Mouse (Mus musculus) cortical plate, adult 2 months (tissue): Measurements from ENCODE around the gene Pced1b. TPM values are rescaled to one million over a fixed set of nuclear protein-coding genes. Genes with fewer than 3 reads are reported as not detected.
A peak's percentile ranks its signal among the peaks of the same experiment; 100 is the strongest.

Source experiments
- H3K27ac ChIP-seq: fragments of 200-500 bp; 2 replicates; pipeline ENCODE4 v1.5.1; 2012; ENCODE audit warnings: low read length, control low read depth, inconsistent platforms; ENCODE audit not compliant: insufficient read depth
- H3K4me1 ChIP-seq: fragments of 200-500 bp; 2 replicates; pipeline ENCODE4 v1.6.1; 2011; ENCODE audit warnings: low read length; ENCODE audit not compliant: control insufficient read depth, insufficient read depth
- H3K4me3 ChIP-seq: fragments of 200-500 bp; 2 replicates; pipeline ENCODE4 v1.5.1; 2011; ENCODE audit warnings: mild to moderate bottlenecking, low read length, control low read depth; ENCODE audit not compliant: insufficient read depth
- CTCF ChIP-seq: fragments of 200-500 bp; IDR thresholded peaks from 2 replicates; pipeline ENCODE4 v1.5.1; 2011; ENCODE audit warnings: mild to moderate bottlenecking, control low read depth, low read length; ENCODE audit not compliant: insufficient read depth; ENCODE audit errors: extremely low read depth
- POLR2A ChIP-seq: fragments of 200-500 bp; IDR thresholded peaks from 2 replicates; pipeline ENCODE4 v1.6.1; 2011; ENCODE audit warnings: mild to moderate bottlenecking, low read length, control low read depth; ENCODE audit not compliant: insufficient read depth; ENCODE audit errors: extremely low read depth
- polyA plus RNA-seq: library from polyadenylated mRNA; depleted of rRNA; stranded (reverse); fragments of >200 nt; gene quantifications from 2 replicates; pipeline ENCODE4 v1.2.3, GENCODE M21; 2012

Gene Pced1b
- polyA plus RNA-seq, 1 experiment, result 9.9 TPM

- Histone ChIP-seq H3K4me1 (no peaks in the 10 kb centered on the region), H3K4me3 (no peak overlapping the region), H3K27ac (no peak overlapping the region)
- peak; percentile 45 for TF ChIP-seq CTCF
- no peak for TF ChIP-seq POLR2A
These were observed 80.7 kb downstream of the Pced1b start for GRCm38 (mm10) chr15:97327500-97328081.

- Histone ChIP-seq H3K4me3 (no peak overlapping the region), H3K4me1 (no peaks in the 10 kb centered on the region), H3K27ac (no peak overlapping the region)
- TF ChIP-seq CTCF (no peak), POLR2A (no peak)
These were observed 85.7 kb downstream of the Pced1b start for GRCm38 (mm10) chr15:97332582-97332981.

- Histone ChIP-seq H3K4me3 (no peak overlapping the region), H3K4me1 (peaks cover 4% of the 10 kb centered on the region), H3K27ac (no peak overlapping the region)
- TF ChIP-seq POLR2A, result no peak
- no peak for TF ChIP-seq CTCF
These were observed 90.9 kb downstream of the Pced1b start for GRCm38 (mm10) chr15:97337636-97338352.

- Histone ChIP-seq H3K4me3 (no peak overlapping the region), H3K27ac (no peak overlapping the region)
These were observed 91.6 kb downstream of the Pced1b start for GRCm38 (mm10) chr15:97338377-97339060.

GRCm38 (mm10) chr15:97342336-97342735 is 95.4 kb downstream of the Pced1b start:
- Histone ChIP-seq H3K4me3 (no peak overlapping the region), H3K4me1 (peaks cover 4% of the 10 kb centered on the region), H3K27ac (no peak overlapping the region)
- TF ChIP-seq CTCF (no peak), POLR2A (no peak)

More at GRCm38 (mm10) chr15:97338377-97339060, 91.6 kb downstream of the Pced1b start:
- TF ChIP-seq CTCF (no peak), POLR2A (no peak)
- H3K4me1 ChIP-seq, result peaks cover 4% of the 10 kb centered on the region

GRCm38 (mm10) chr15:97342945-97343344 is 96.0 kb downstream of the Pced1b start:
- no peak for TF ChIP-seq CTCF
- TF ChIP-seq POLR2A, result no peak
- Histone ChIP-seq H3K27ac (no peak overlapping the region), H3K4me3 (no peak overlapping the region), H3K4me1 (peaks cover 3% of the 10 kb centered on the region)

- Histone ChIP-seq H3K4me3 (no peak overlapping the region), H3K4me1 (peaks cover 1% of the 10 kb centered on the region), H3K27ac (no peak overlapping the region)
- no peak for TF ChIP-seq CTCF
- TF ChIP-seq POLR2A, result no peak
These were observed 97.0 kb downstream of the Pced1b start for GRCm38 (mm10) chr15:97343921-97344320.

GRCm38 (mm10) chr15:97345110-97345509 is 98.2 kb downstream of the Pced1b start:
- H3K4me3 ChIP-seq, result no peak overlapping the region
- no peak overlapping the region for H3K27ac ChIP-seq
- TF ChIP-seq POLR2A (no peak), CTCF (no peak)
- peaks cover 1% of the 10 kb centered on the region for H3K4me1 ChIP-seq

- H3K4me3 ChIP-seq, result no peak overlapping the region
- H3K4me1 ChIP-seq, result peaks cover 1% of the 10 kb centered on the region
- no peak for TF ChIP-seq POLR2A
- TF ChIP-seq CTCF, result no peak
- no peak overlapping the region for H3K27ac ChIP-seq
These were observed 99.0 kb downstream of the Pced1b start for GRCm38 (mm10) chr15:97345917-97346316.

- Histone ChIP-seq H3K27ac (no peak overlapping the region), H3K4me1 (peaks cover 1% of the 10 kb centered on the region), H3K4me3 (no peak overlapping the region)
- TF ChIP-seq POLR2A (no peak), CTCF (no peak)
These were observed 99.5 kb downstream of the Pced1b start for GRCm38 (mm10) chr15:97346413-97346812.
